Mouse (Mus musculus) liver, adult 2 months (tissue): ENCODE data around the gene Tm2d1.

Experiments used
- CTCF ChIP-seq: fragments of 200-500 bp; IDR thresholded peaks from 2 replicates; pipeline ENCODE4 v1.5.1; 2011; ENCODE audit warnings: low read depth, low read length, control low read depth
- POLR2A ChIP-seq: fragments of 200-500 bp; IDR thresholded peaks from 2 replicates; pipeline ENCODE4 v1.6.1; 2011; ENCODE audit warnings: low read length, control low read depth; ENCODE audit not compliant: insufficient read depth; ENCODE audit errors: extremely low read depth

GRCm38 (mm10) chr4:98321371-98322111 is 61.6 kb downstream of the Tm2d1 start:
- TF ChIP-seq CTCF, result no peak
- no peak for TF ChIP-seq POLR2A
